Mouse (Mus musculus): ENCODE measurements around the gene Gpsm2.

GRCm38 (mm10) chr3:108722036-108722872 is at the start of gene Gpsm2:
- no peak for TF ChIP-seq CTCF (conservative IDR thresholded peaks at IDR 0.05 in 1 of 2, IDR thresholded peaks at IDR 0.05 in 1 of 2; ENCODE audit: low read depth in 2 of 2, low read length in 2 of 2)
- no peak for TF ChIP-seq EP300 (IDR thresholded peaks at IDR 0.05; ENCODE audit: low read length)
- no peak for TF ChIP-seq ZNF384 (IDR thresholded peaks at IDR 0.05; ENCODE audit: low read depth, low read length)
- no peak for TF ChIP-seq ZKSCAN1 (IDR thresholded peaks at IDR 0.05; ENCODE audit: borderline replicate concordance, low read depth, low read length)
- peak; percentile 74 for TF ChIP-seq POLR2A (IDR thresholded peaks at IDR 0.05; ENCODE audit: low read depth, low read length)
- TF ChIP-seq HCFC1 (IDR thresholded peaks at IDR 0.05; ENCODE audit: low read depth, low read length), result no peak
- no peak for TF ChIP-seq MAZ (IDR thresholded peaks at IDR 0.05; ENCODE audit: low read depth, low read length)
- TF ChIP-seq MYC (IDR thresholded peaks at IDR 0.05; ENCODE audit: low read depth, low read length), result no peak
- TF ChIP-seq TBP (conservative IDR thresholded peaks at IDR 0.05; ENCODE audit: low read depth, low read length), result no peak
- no peak for TF ChIP-seq JUND (conservative IDR thresholded peaks at IDR 0.05; ENCODE audit: low read depth, low read length)
- TF ChIP-seq MAX (IDR thresholded peaks at IDR 0.05; ENCODE audit: low read length), result peak; percentile 73; the same call in 1 of the 2 replicates
- TF ChIP-seq ELF1 (IDR thresholded peaks at IDR 0.05; ENCODE audit: low read depth, low read length), result 0 out of 2 replicates have a peak, but pooled peaks have one; percentile 12
- no peak for TF ChIP-seq MAFK (IDR thresholded peaks at IDR 0.05; ENCODE audit: insufficient replicate concordance, low read length)
- TF ChIP-seq IRF4 (IDR thresholded peaks at IDR 0.05; ENCODE audit: low read depth, low read length), result no peak
